Mouse (Mus musculus) lung, postnatal 0 days (tissue): ENCODE data around the gene Slc16a14.

Experiments used
- CTCF ChIP-seq: IDR thresholded peaks from 2 replicates; pipeline ENCODE4 v1.5.1; 2016; ENCODE audit warnings: antibody characterized with exemption, mild to moderate bottlenecking
- EP300 ChIP-seq: IDR thresholded peaks from 2 replicates; pipeline ENCODE4 v1.6.1; 2016; ENCODE audit warnings: antibody characterized with exemption, mild to moderate bottlenecking, control low read depth

DNA sequence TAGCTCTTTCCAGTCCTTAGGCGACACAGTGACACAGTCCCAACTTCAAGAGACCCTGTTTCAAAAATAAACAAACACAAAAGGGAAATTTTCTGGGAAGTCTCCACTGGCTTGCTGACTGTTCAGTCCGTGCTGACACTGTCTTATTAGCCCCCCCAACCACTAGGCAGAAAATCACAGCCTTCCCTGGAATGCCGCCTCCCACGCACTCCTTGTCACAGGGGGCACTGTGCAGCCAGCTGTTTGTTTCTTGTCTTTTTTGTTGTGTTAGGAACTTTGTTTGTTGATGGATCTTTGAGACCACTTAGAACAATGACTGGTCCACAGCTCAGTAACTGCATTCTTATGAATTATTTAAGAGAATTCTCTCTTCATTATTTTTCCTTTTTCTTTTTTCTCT is 51.0 kb downstream of the Slc16a14 start:
- no peak for TF ChIP-seq CTCF
- TF ChIP-seq EP300: no peak
